Mouse (Mus musculus): ENCODE measurements around the gene Ctbp1. TPM values are rescaled to one million over a fixed set of nuclear protein-coding genes. Genes with fewer than 3 reads are reported as not detected.

Ctbp1 gene
- polyA plus RNA-seq, 1 experiment from 2014 or later: 571 TPM

DNA sequence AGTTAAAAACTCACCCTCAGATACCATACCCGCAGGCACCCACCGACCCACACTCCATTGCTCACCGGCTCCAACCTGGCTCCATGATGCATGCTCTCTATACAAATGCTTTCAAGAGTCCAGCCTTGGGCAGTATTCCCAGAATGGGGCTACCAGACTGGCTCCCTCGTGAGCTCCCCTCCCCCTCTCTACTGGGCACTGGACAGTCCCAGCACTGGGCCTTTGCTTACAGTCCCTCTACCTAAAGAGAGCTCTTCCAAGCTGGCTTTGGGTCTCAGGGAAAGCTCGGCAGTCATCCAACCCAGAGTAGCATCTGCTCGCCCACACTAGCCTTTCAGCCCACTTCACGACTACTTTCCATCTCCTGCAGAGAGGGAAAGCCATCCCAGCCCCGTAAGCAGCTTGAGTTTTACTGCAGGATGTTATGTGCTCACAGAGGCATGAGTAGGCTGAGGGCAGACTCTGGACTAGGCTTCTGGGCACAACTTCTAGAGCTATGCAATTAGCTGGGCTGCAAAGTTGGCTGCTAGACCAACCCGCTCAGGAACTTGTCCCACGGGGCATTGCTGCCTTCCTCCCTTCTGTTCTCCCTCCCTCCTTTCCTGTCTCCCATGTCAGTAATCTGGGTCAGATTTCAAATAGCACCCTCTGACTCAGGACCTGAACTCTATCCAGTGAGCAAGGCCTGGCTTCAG lies 54.3 kb downstream of the Ctbp1 start:
- Histone ChIP-seq H3K4me1 (replicated peaks) (peaks cover 13% of the 10 kb centered on the region; the same call in 1 of the 2 replicates), H3K9me3 (no peaks in the 10 kb centered on the region), H3K27me3 (no peaks in the 10 kb centered on the region), H3K9ac (replicated peaks) (no peak overlapping the region), H3K27ac (no peak overlapping the region), H3K36me3 (no peaks in the 10 kb centered on the region), H3K4me3 (replicated peaks) (no peak overlapping the region), H3K4me2 (replicated peaks) (no peak overlapping the region)
- WGBS: 85% methylated on average over 10 of the region's 10 CpGs
- ATAC-seq: no peak

DNA sequence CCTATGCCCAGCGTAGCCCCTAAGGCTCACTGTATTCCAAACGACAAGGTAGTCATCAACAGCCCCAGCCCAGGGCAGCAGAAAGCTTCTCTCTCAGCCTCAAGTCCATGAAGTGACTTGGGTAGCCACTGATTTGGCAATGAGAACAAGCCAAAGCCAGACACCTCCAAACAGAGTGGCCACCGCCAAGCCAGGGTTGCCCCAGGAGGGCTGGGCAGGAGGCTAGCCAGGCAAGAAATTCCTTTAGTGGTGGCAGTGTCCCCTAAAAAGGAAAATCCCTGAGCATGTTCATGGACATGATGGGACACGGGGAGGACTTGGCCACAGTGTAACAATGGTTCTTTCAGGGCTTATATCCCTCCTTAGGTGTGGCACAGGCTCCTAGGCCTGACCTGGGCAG lies 55.0 kb downstream of the Ctbp1 start:
- Histone ChIP-seq H3K9ac (replicated peaks) (no peak overlapping the region), H3K36me3 (no peaks in the 10 kb centered on the region), H3K4me3 (replicated peaks) (no peak overlapping the region), H3K4me2 (replicated peaks) (no peak overlapping the region), H3K9me3 (no peaks in the 10 kb centered on the region), H3K27me3 (no peaks in the 10 kb centered on the region), H3K27ac (no peak overlapping the region), H3K4me1 (replicated peaks) (peaks cover 13% of the 10 kb centered on the region; the same call in 1 of the 2 replicates)
- 95% methylated on average over 4 of the region's 4 CpGs for WGBS
- ATAC-seq: no peak

DNA sequence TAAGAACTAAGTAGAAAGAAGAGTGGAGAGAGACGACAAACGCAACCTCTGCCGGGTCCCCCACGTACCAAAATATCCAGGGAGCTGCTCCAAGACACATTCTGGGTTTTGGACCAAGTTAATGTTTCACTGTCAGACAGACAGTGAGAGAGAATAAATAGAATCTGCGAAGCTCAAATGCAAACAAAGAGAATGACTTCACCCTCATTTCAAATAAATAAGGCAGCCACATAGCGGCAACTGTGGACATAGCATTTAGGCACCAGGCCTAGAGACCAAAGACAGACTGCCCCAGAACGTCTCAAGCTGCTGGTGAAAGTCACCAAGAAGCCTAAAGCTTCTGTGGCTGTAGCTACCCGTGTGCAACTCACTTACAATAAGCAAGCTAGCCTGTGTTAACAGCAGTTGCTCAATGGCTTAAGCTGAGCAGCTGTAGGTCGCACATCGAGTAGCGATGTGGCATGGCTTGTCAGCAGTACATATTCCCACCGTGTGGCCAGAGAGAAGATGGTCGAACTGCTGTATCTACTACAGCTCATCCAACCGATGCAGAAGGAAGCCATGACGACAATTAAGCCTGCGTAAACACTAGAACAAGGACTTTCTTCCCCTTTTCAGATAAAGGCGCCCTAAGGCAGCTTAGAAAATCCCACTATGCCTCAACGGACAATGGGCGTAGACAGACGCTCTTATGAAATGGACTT lies 55.9 kb downstream of the Ctbp1 start:
- Histone ChIP-seq H3K9ac (replicated peaks) (no peak overlapping the region), H3K27ac (no peak overlapping the region), H3K9me3 (no peaks in the 10 kb centered on the region), H3K36me3 (no peaks in the 10 kb centered on the region), H3K4me1 (replicated peaks) (peaks cover 13% of the 10 kb centered on the region; the same call in 1 of the 2 replicates), H3K27me3 (no peaks in the 10 kb centered on the region), H3K4me2 (replicated peaks) (no peak overlapping the region), H3K4me3 (replicated peaks) (no peak overlapping the region)
- WGBS: 73% methylated on average over 20 of the region's 20 CpGs
- ATAC-seq: no peak

DNA sequence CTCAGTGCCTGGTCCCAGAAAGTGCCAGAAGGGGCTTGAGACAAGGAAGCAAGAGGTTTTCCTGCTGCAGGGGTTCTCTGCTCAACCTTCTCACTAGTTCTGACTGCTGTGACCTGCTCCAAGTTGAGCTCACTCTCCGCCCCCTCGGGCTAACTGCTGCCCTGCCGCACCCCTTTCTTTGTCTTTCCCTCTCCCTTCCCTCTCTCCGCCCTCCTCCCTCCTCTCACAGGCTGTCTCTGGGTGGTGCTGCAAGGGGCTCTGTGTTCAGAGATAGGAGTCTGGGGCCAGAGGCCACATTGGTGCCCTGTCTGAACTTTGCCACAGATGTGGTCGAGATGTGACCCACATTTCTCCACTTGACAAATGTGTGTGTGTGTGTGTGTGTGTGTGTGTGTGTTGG lies 56.7 kb downstream of the Ctbp1 start, which contains the start of gene Spon2:
Gene Spon2, minus strand, starts transcription at position 375 of the 400 bp plus-strand sequence.
- H3K4me2 ChIP-seq (replicated peaks): no peak within 1 kb of the TSS
- no peaks in the 10 kb centered on the region for H3K9me3 ChIP-seq
- 18% methylated on average over 5 of the region's 5 CpGs for WGBS
- no peak within 1 kb of the TSS for H3K4me3 ChIP-seq (replicated peaks)
- H3K9ac ChIP-seq (replicated peaks): no peak within 1 kb of the TSS
- peaks cover 13% of the 10 kb centered on the region; the same call in 1 of the 2 replicates for H3K4me1 ChIP-seq (replicated peaks)
- H3K36me3 ChIP-seq: no peaks in the 10 kb centered on the region
- no peaks in the 10 kb centered on the region for H3K27me3 ChIP-seq
- no peak within 1 kb of the TSS for H3K27ac ChIP-seq
- no peak for ATAC-seq

DNA sequence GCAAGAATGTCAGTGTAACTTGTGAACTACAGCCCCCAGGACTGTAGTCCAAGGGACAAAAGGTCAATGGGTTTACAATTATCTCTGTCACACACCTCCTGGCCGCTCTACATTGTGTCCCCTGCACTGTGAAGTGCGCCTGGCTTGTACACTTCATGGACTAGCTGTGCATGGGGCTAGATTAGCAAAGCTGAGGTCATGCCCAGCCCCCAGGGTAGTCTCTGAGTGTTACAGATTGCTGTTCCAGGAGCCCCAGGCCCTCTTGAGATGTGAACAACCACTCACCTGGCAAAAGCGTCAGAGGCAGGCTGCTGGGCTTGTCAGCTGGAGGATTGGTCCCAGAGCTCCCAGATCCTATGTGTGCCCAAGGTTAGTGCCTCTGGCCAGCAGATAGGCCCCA lies 57.1 kb downstream of the Ctbp1 start:
- 71% methylated on average over 3 of the region's 3 CpGs for WGBS
- Histone ChIP-seq H3K4me1 (replicated peaks) (peaks cover 13% of the 10 kb centered on the region; the same call in 1 of the 2 replicates), H3K9me3 (no peaks in the 10 kb centered on the region), H3K36me3 (no peaks in the 10 kb centered on the region), H3K9ac (replicated peaks) (no peak overlapping the region), H3K27me3 (no peaks in the 10 kb centered on the region), H3K4me2 (replicated peaks) (no peak overlapping the region), H3K4me3 (replicated peaks) (no peak overlapping the region), H3K27ac (no peak overlapping the region)
- ATAC-seq: no peak

- no peak overlapping the region for H3K4me3 ChIP-seq (replicated peaks)
- WGBS: 75% methylated on average over 4 of the region's 4 CpGs
- no peak overlapping the region for H3K9ac ChIP-seq (replicated peaks)
- H3K4me2 ChIP-seq (replicated peaks): no peak overlapping the region
- no peaks in the 10 kb centered on the region for H3K27me3 ChIP-seq
- H3K36me3 ChIP-seq: no peaks in the 10 kb centered on the region
- no peak for ATAC-seq
- no peak overlapping the region for H3K27ac ChIP-seq
- H3K4me1 ChIP-seq (replicated peaks): peaks cover 13% of the 10 kb centered on the region; the same call in 1 of the 2 replicates
- no peaks in the 10 kb centered on the region for H3K9me3 ChIP-seq
Measured at GRCm38 (mm10) chr5:33214723-33215122, 60.1 kb downstream of the Ctbp1 start.

GRCm38 (mm10) chr5:33211254-33211653 lies 63.5 kb downstream of the Ctbp1 start:
- H3K27me3 ChIP-seq: no peaks in the 10 kb centered on the region
- H3K4me3 ChIP-seq (replicated peaks): no peak overlapping the region
- ATAC-seq: no peak
- WGBS: 81% methylated on average over 5 of the region's 5 CpGs
- H3K4me2 ChIP-seq (replicated peaks): no peak overlapping the region
- H3K36me3 ChIP-seq: no peaks in the 10 kb centered on the region
- no peak overlapping the region for H3K27ac ChIP-seq
- H3K9ac ChIP-seq (replicated peaks): no peak overlapping the region
- H3K9me3 ChIP-seq: no peaks in the 10 kb centered on the region
- H3K4me1 ChIP-seq (replicated peaks): 0 out of 2 replicates have a peak, but pooled peaks cover 4% of the 10 kb centered on the region

DNA sequence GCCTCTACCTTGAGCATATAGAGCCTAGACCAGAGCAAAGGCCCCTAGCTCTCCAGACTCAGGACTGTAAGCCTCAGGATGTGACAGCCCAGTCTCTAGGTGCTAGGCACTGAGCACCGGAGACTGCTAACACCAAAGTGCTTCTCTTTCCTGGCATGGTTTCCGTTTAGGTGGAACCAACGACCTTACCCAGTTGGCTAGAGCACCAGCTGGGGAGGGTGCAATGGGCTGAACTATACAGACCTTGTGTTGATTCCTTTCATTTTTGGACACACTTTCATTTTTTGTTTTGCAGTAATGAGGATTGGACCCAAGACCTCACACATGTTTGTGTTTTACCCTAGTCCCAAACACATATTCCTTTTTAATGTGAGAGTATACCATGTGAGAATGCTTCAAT lies 64.3 kb downstream of the Ctbp1 start:
- no peaks in the 10 kb centered on the region for H3K27me3 ChIP-seq
- H3K4me2 ChIP-seq (replicated peaks): no peak overlapping the region
- 94% methylated on average over 3 of the region's 3 CpGs for WGBS
- no peak for ATAC-seq
- H3K9ac ChIP-seq (replicated peaks): no peak overlapping the region
- no peaks in the 10 kb centered on the region for H3K9me3 ChIP-seq
- H3K27ac ChIP-seq: no peak overlapping the region
- H3K36me3 ChIP-seq: no peaks in the 10 kb centered on the region
- no peak overlapping the region for H3K4me3 ChIP-seq (replicated peaks)
- H3K4me1 ChIP-seq (replicated peaks): 0 out of 2 replicates have a peak, but pooled peaks cover 4% of the 10 kb centered on the region

DNA sequence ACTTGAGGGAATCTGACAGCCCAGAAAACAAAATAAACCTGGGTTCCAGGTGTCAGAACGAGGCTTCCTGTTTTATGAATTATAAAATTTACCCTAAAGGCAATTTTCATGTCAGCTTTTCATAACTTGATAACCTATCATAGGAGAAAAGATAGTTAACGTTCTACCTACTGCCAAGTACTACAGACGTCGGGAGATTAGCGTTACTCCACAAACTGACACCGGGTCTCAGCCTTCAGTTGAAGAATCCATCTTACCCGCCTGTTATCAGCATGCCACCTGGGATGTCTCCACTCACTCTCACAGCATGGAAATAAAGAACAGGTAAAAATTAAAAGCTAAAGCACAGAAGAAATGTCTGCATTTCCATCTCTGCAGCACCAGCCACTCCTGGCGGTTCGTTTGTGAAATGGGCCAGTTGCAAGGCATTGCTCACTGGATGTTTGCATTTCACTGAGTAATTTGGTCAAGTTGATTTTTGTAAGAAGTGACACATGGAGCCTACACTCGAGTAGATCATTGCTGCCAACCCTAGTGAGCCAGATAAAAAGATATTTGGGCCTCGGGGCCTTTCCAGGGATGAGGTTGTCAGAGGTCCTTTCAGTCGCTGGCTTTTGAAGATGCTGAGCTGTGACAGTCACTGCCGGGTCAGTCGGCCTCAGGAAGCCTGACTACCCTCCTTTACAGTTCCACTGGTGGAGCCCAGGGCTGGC lies 66.1 kb downstream of the Ctbp1 start:
- ATAC-seq: no peak
- Histone ChIP-seq H3K4me3 (replicated peaks) (no peak overlapping the region), H3K9ac (replicated peaks) (no peak overlapping the region), H3K36me3 (no peaks in the 10 kb centered on the region), H3K4me1 (replicated peaks) (0 out of 2 replicates have a peak, but pooled peaks cover 4% of the 10 kb centered on the region), H3K27me3 (no peaks in the 10 kb centered on the region), H3K9me3 (no peaks in the 10 kb centered on the region), H3K4me2 (replicated peaks) (no peak overlapping the region), H3K27ac (no peak overlapping the region)
- 78% methylated on average over 14 of the region's 14 CpGs for WGBS

DNA sequence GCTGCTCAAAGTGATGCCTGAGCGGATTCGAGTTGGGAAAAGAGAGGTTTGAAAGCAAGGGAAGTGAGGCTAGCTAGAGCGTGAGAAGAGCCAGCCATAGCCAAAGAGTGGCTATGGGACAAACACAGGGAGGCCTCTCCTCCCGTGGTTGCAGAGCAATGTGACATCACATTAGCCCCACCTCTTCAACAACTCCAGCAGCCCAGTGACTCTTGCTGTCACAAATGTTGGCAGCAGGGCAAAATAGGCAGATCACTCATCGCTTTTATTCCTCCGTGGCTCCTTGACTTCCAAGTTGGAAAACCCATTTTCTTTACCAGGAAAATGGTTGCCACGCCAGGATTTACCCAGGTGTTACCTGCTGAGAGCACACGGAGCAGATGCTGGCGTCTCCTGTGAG lies 67.7 kb downstream of the Ctbp1 start:
- 58% methylated on average over 9 of the region's 9 CpGs for WGBS
- H3K4me1 ChIP-seq (replicated peaks): 0 out of 2 replicates have a peak, but pooled peaks cover 4% of the 10 kb centered on the region
- no peak overlapping the region for H3K27ac ChIP-seq
- H3K4me2 ChIP-seq (replicated peaks): no peak overlapping the region
- ATAC-seq: no peak
- H3K27me3 ChIP-seq: no peaks in the 10 kb centered on the region
- no peaks in the 10 kb centered on the region for H3K9me3 ChIP-seq
- no peak overlapping the region for H3K4me3 ChIP-seq (replicated peaks)
- no peaks in the 10 kb centered on the region for H3K36me3 ChIP-seq
- no peak overlapping the region for H3K9ac ChIP-seq (replicated peaks)

GRCm38 (mm10) chr5:33206328-33206727 lies 68.5 kb downstream of the Ctbp1 start:
- Histone ChIP-seq H3K4me3 (replicated peaks) (no peak overlapping the region), H3K4me1 (replicated peaks) (0 out of 2 replicates have a peak, but pooled peaks cover 4% of the 10 kb centered on the region), H3K9ac (replicated peaks) (no peak overlapping the region), H3K36me3 (no peaks in the 10 kb centered on the region), H3K27ac (no peak overlapping the region), H3K9me3 (no peaks in the 10 kb centered on the region), H3K27me3 (no peaks in the 10 kb centered on the region), H3K4me2 (replicated peaks) (no peak overlapping the region)
- ATAC-seq: no peak
- 93% methylated on average over 7 of the region's 7 CpGs for whole genome bisulfite sequencing

DNA sequence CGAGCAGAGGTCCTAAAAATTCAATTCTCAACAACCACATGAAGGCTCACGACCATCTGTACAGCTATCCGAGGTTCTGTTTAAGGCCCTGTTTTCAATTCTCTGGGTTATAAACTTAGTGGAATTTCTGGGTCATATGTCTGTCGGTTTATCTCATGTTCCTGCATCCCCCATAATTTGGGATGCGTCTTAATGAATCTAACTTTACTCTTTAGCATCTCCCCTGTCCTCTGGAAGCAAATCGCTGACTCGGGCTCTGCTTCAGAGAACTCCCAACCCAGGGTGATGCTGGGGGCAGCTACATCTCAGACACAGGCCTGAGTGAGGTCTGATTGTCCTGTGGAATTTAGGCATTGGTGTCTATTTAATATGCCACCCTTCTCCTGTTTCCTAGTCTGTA lies 70.5 kb downstream of the Ctbp1 start:
- no peak for ATAC-seq
- H3K4me1 ChIP-seq (replicated peaks): 0 out of 2 replicates have a peak, but pooled peaks cover 4% of the 10 kb centered on the region
- no peaks in the 10 kb centered on the region for H3K9me3 ChIP-seq
- H3K9ac ChIP-seq (replicated peaks): no peak overlapping the region
- H3K4me3 ChIP-seq (replicated peaks): no peak overlapping the region
- H3K27ac ChIP-seq: no peak overlapping the region
- no peaks in the 10 kb centered on the region for H3K27me3 ChIP-seq
- H3K4me2 ChIP-seq (replicated peaks): no peak overlapping the region
- 80% methylated on average over 7 of the region's 7 CpGs for WGBS
- H3K36me3 ChIP-seq: no peaks in the 10 kb centered on the region

All from midbrain, embryonic 13.5 days (tissue).